Comparison of ENCODE assay signal across 7 mouse cellular contexts in the genomic region with DNA sequence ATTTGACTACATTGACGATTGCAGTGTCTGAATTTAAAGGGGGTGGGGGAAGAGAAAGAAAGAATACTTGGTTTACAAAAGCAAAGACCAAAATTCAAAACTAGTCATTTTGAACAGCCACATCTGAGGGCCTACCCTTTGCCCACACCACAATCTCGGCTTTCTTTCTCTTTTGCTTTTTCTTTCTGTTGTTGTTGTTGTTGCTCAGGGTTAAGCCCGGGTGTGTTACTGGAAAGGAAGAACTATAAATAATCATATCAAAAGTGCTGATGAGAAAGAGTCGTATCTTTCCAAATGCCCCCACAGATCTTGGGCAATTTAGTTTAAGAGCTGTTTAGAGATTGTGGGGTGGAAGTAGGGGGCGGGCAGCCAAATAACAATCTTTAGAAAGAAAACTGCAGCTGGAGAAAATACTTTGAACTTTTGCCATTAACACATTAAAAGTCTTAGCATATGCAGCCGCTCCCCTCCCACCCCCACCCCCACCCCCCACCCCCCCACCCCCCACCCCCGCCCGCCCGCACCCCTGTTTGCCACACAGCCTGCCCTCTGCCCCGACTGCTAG. TPM values are rescaled to one million over a fixed set of nuclear protein-coding genes. Genes with fewer than 3 reads are reported as not detected.
DNase-seq lines count a peak whose midpoint lies in the region; ATAC-seq and TF ChIP-seq lines count a peak whose summit lies in the region.

No protein-coding gene starts in this region.

- H3K9me3 ChIP-seq in lung, embryonic 14.5 days (ENCODE audit: low read depth, low read length), result no peaks in the 10 kb centered on the region
- H3K9me3 ChIP-seq in forebrain, embryonic 10.5 days, result no peaks in the 10 kb centered on the region
- H3K9me3 ChIP-seq in limb, embryonic 12.5 days, result no peaks in the 10 kb centered on the region
- H3K9me3 ChIP-seq in stomach, embryonic 14.5 days (ENCODE audit: control insufficient read depth, low read depth, low read length), result no peaks in the 10 kb centered on the region

- peak; percentile 74 for DNase-seq in lung, embryonic 14.5 days
- no peak for DNase-seq in lung, postnatal 25 days (ENCODE audit: low spot score)
- no peak for DNase-seq in forebrain, embryonic 10.5 days (ENCODE audit: extremely low spot score, low spot score)
- DNase-seq in retina, postnatal 1 day, result no peak
- no peak for DNase-seq in thymus, postnatal 10 days (ENCODE audit: low spot score in 2 of 2)

- H3K4me3 ChIP-seq in lung, embryonic 14.5 days (ENCODE audit: low read depth, low read length), result no peak overlapping the region
- H3K4me3 ChIP-seq in forebrain, embryonic 10.5 days, result peak overlapping the region; percentile 52; the same call in 1 of the 2 replicates
- no peak overlapping the region for H3K4me3 ChIP-seq in limb, embryonic 12.5 days (replicated peaks)
- no peak overlapping the region for H3K4me3 ChIP-seq in stomach, embryonic 14.5 days (ENCODE audit: low read depth, low read length)

- H3K9ac ChIP-seq in lung, embryonic 14.5 days, result no peak overlapping the region
- H3K9ac ChIP-seq in limb, embryonic 12.5 days (replicated peaks), result peak overlapping the region; percentile 45; the same call in 1 of the 2 replicates
- H3K9ac ChIP-seq in stomach, embryonic 14.5 days (replicated peaks; ENCODE audit: low read depth, low read length), result no peak overlapping the region

- peak overlapping the region; percentile 25 for H3K27ac ChIP-seq in lung, embryonic 14.5 days (ENCODE audit: low read depth)
- peak overlapping the region; percentile 100 for H3K27ac ChIP-seq in forebrain, embryonic 10.5 days
- peak overlapping the region; percentile 100 for H3K27ac ChIP-seq in limb, embryonic 12.5 days
- H3K27ac ChIP-seq in stomach, embryonic 14.5 days (ENCODE audit: low read length), result peak overlapping the region; percentile 58; the same call in 1 of the 2 replicates

- H3K4me1 ChIP-seq in lung, embryonic 14.5 days (ENCODE audit: insufficient read depth), result peaks cover 80% of the 10 kb centered on the region
- H3K4me1 ChIP-seq in forebrain, embryonic 10.5 days, result peaks cover 100% of the 10 kb centered on the region
- H3K4me1 ChIP-seq in limb, embryonic 12.5 days (replicated peaks), result peaks cover 100% of the 10 kb centered on the region
- peaks cover 91% of the 10 kb centered on the region for H3K4me1 ChIP-seq in stomach, embryonic 14.5 days (ENCODE audit: control insufficient read depth, insufficient read depth, low read length)

- WGBS in lung, embryonic 14.5 days, result 16% methylated on average over 10 of the region's 10 CpGs
- WGBS in forebrain, embryonic 10.5 days, result 26% methylated on average over 10 of the region's 10 CpGs
- 13% methylated on average over 10 of the region's 10 CpGs for WGBS in limb, embryonic 12.5 days
- 23% methylated on average over 10 of the region's 10 CpGs for WGBS in stomach, embryonic 14.5 days

- no peaks in the 10 kb centered on the region for H3K27me3 ChIP-seq in lung, embryonic 14.5 days (ENCODE audit: insufficient read depth, low read length)
- no peaks in the 10 kb centered on the region for H3K27me3 ChIP-seq in forebrain, embryonic 10.5 days (ENCODE audit: poor library complexity, severe bottlenecking)
- no peaks in the 10 kb centered on the region for H3K27me3 ChIP-seq in limb, embryonic 12.5 days
- no peaks in the 10 kb centered on the region for H3K27me3 ChIP-seq in stomach, embryonic 14.5 days (ENCODE audit: control insufficient read depth, insufficient read depth, low read length)

- TF ChIP-seq CTCF in lung, embryonic 14.5 days (IDR thresholded peaks at IDR 0.05; ENCODE audit: low read depth), result no peak

- peak overlapping the region; percentile 75 for H3K4me2 ChIP-seq in lung, embryonic 14.5 days
- peak overlapping the region; percentile 71 for H3K4me2 ChIP-seq in limb, embryonic 12.5 days
- peak overlapping the region; percentile 22; the same call in 1 of the 2 replicates for H3K4me2 ChIP-seq in stomach, embryonic 14.5 days (replicated peaks; ENCODE audit: low read depth, low read length)

- no peak for ATAC-seq in lung, embryonic 14.5 days (ENCODE audit: insufficient read depth)
- no peak for ATAC-seq in limb, embryonic 12.5 days (ENCODE audit: insufficient number of reproducible peaks, insufficient read depth, low FRiP score, low TSS enrichment, low read depth)
- no peak for ATAC-seq in stomach, embryonic 14.5 days (ENCODE audit: insufficient number of reproducible peaks, insufficient read depth, low FRiP score, low read depth)

- peaks cover 50% of the 10 kb centered on the region for H3K36me3 ChIP-seq in lung, embryonic 14.5 days (ENCODE audit: insufficient read depth)
- peaks cover 42% of the 10 kb centered on the region for H3K36me3 ChIP-seq in forebrain, embryonic 10.5 days (replicated peaks)
- H3K36me3 ChIP-seq in limb, embryonic 12.5 days, result peaks cover 25% of the 10 kb centered on the region
- H3K36me3 ChIP-seq in stomach, embryonic 14.5 days (ENCODE audit: control insufficient read depth, insufficient read depth, low read length), result peaks cover 15% of the 10 kb centered on the region; the same call in 1 of the 2 replicates

RNA-seq across cellular contexts. Expression of a gene that starts 20.7 kb away (rescaled TPM):
- polyA plus RNA-seq in lung, embryonic 14.5 days (2014; fragmentation: Nextera tagmentation; extraction: Ambion mirVana), result 40.5 and 46.0 TPM in 2 replicates
- 60.2 and 64.4 TPM in 2 replicates for polyA plus RNA-seq in forebrain, embryonic 10.5 days (2016; fragmentation: Nextera tagmentation; extraction: Ambion mirVana)
- polyA plus RNA-seq in limb, embryonic 12.5 days (2016; fragmentation: Nextera tagmentation; extraction: Ambion mirVana), result 55.3 and 57.0 TPM in 2 replicates
- 53.1 and 57.6 TPM in 2 replicates for polyA plus RNA-seq in stomach, embryonic 14.5 days (2014; fragmentation: Nextera tagmentation; extraction: Ambion mirVana)

Comparison
In these comparisons a context has a peak if more than half of its experiments do, and no peak if none do; other contexts are left out.
1. H3K27ac ChIP-seq: peak in every context shown above with its lines; median percentile 100 in forebrain, embryonic 10.5 days; 100 in limb, embryonic 12.5 days; 58 in stomach, embryonic 14.5 days; 25 in lung, embryonic 14.5 days.
2. H3K4me2 ChIP-seq: peak in every context shown above with its lines; median percentile 75 in lung, embryonic 14.5 days; 71 in limb, embryonic 12.5 days; 22 in stomach, embryonic 14.5 days.